Mouse (Mus musculus): ENCODE results near the gene Irgm1. TPM values are rescaled to one million over a fixed set of nuclear protein-coding genes. Genes with fewer than 3 reads are reported as not detected.
"Not testable (repeated sequence)": the region's sequence is repeated elsewhere in the genome, so short reads cannot be mapped to it uniquely, and the experiment has no call there.

Gene Irgm1
- polyA plus RNA-seq, 1 experiment from 2014 or later: 1.1 TPM

GRCm38 (mm10) chr11:48876680-48877079 lies 5.2 kb upstream of the Irgm1 start:
- Histone ChIP-seq H3K4me1 (ENCODE audit: control insufficient read depth, insufficient read depth, low read length) (peaks cover 4% of the 10 kb centered on the region; the same call in 1 of the 2 replicates), H3K27me3 (ENCODE audit: control insufficient read depth, insufficient read depth, low read length) (no peaks in the 10 kb centered on the region), H3K36me3 (ENCODE audit: control insufficient read depth, insufficient read depth, low read length) (no peaks in the 10 kb centered on the region), H3K9me3 (ENCODE audit: control insufficient read depth, low read length) (no peaks in the 10 kb centered on the region), H3K4me3 (ENCODE audit: low read depth, low read length) (no peak overlapping the region), H3K27ac (replicated peaks; ENCODE audit: low read depth, low read length) (no peak overlapping the region), H3K9ac (ENCODE audit: low read length) (no peak overlapping the region), H3K4me2 (ENCODE audit: low read depth, severe bottlenecking) (no peak overlapping the region)
- DNase-seq (ENCODE audit: low spot score): no peak
- 97% methylated on average over 1 of the region's 1 CpGs for WGBS
- no peak for ATAC-seq (ENCODE audit: insufficient number of reproducible peaks, low FRiP score, low TSS enrichment, low read depth)

- DNase-seq (ENCODE audit: low spot score); ATAC-seq (ENCODE audit: insufficient number of reproducible peaks, low FRiP score, low TSS enrichment, low read depth); H3K9me3 ChIP-seq (ENCODE audit: control insufficient read depth, low read length); H3K27ac ChIP-seq (replicated peaks; ENCODE audit: low read depth, low read length); H3K4me2 ChIP-seq (ENCODE audit: low read depth, severe bottlenecking); H3K9ac ChIP-seq (ENCODE audit: low read length); H3K4me1 ChIP-seq (ENCODE audit: control insufficient read depth, insufficient read depth, low read length); H3K27me3 ChIP-seq (ENCODE audit: control insufficient read depth, insufficient read depth, low read length); H3K36me3 ChIP-seq (ENCODE audit: control insufficient read depth, insufficient read depth, low read length); H3K4me3 ChIP-seq (ENCODE audit: low read depth, low read length): not testable (repeated sequence)
- WGBS: 74% methylated on average over 1 of the region's 1 CpGs
These were observed 3.9 kb upstream of the Irgm1 start for GRCm38 (mm10) chr11:48875343-48875837.

- no peak overlapping the region for H3K4me3 ChIP-seq (ENCODE audit: low read depth, low read length)
- DNase-seq (ENCODE audit: low spot score): peak; percentile 71
- H3K27ac ChIP-seq (replicated peaks; ENCODE audit: low read depth, low read length): no peak overlapping the region
- 4% methylated on average over 4 of the region's 4 CpGs for WGBS
- ATAC-seq (ENCODE audit: insufficient number of reproducible peaks, low FRiP score, low TSS enrichment, low read depth): no peak
- H3K9me3 ChIP-seq (ENCODE audit: control insufficient read depth, low read length): no peaks in the 10 kb centered on the region
- no peak overlapping the region for H3K4me2 ChIP-seq (ENCODE audit: low read depth, severe bottlenecking)
- H3K36me3 ChIP-seq (ENCODE audit: control insufficient read depth, insufficient read depth, low read length): no peaks in the 10 kb centered on the region
- H3K9ac ChIP-seq (ENCODE audit: low read length): no peak overlapping the region
- peaks cover 4% of the 10 kb centered on the region; the same call in 1 of the 2 replicates for H3K4me1 ChIP-seq (ENCODE audit: control insufficient read depth, insufficient read depth, low read length)
- H3K27me3 ChIP-seq (ENCODE audit: control insufficient read depth, insufficient read depth, low read length): no peaks in the 10 kb centered on the region
These were observed 3.0 kb upstream of the Irgm1 start for GRCm38 (mm10) chr11:48874465-48874864.

GRCm38 (mm10) chr11:48873591-48874290 lies 2.3 kb upstream of the Irgm1 start:
- H3K9me3 ChIP-seq (ENCODE audit: control insufficient read depth, low read length): no peaks in the 10 kb centered on the region
- DNase-seq (ENCODE audit: low spot score) (no peak), ATAC-seq (ENCODE audit: insufficient number of reproducible peaks, low FRiP score, low TSS enrichment, low read depth) (no peak)
- H3K36me3 ChIP-seq (ENCODE audit: control insufficient read depth, insufficient read depth, low read length): no peaks in the 10 kb centered on the region
- no peak overlapping the region for H3K4me3 ChIP-seq (ENCODE audit: low read depth, low read length)
- H3K27me3 ChIP-seq (ENCODE audit: control insufficient read depth, insufficient read depth, low read length): no peaks in the 10 kb centered on the region
- H3K4me1 ChIP-seq (ENCODE audit: control insufficient read depth, insufficient read depth, low read length): peaks cover 4% of the 10 kb centered on the region; the same call in 1 of the 2 replicates
- 69% methylated on average over 10 of the region's 10 CpGs for WGBS
- H3K4me2 ChIP-seq (ENCODE audit: low read depth, severe bottlenecking): no peak overlapping the region
- no peak overlapping the region for H3K27ac ChIP-seq (replicated peaks; ENCODE audit: low read depth, low read length)
- H3K9ac ChIP-seq (ENCODE audit: low read length): no peak overlapping the region

- Histone ChIP-seq H3K27ac (replicated peaks; ENCODE audit: low read depth, low read length) (no peak overlapping the region), H3K4me3 (ENCODE audit: low read depth, low read length) (no peak overlapping the region), H3K4me2 (ENCODE audit: low read depth, severe bottlenecking) (no peak overlapping the region)
These were observed 1.3 kb upstream of the Irgm1 start for GRCm38 (mm10) chr11:48872695-48873300.

GRCm38 (mm10) chr11:48871817-48872541 lies 496 bp upstream of the Irgm1 start:
- DNase-seq (ENCODE audit: low spot score) (peak; percentile 37), ATAC-seq (ENCODE audit: insufficient number of reproducible peaks, low FRiP score, low TSS enrichment, low read depth) (no peak; the same call in 1 of the 2 replicates)
- H3K9ac ChIP-seq (ENCODE audit: low read length): no peak overlapping the region; the same call in 1 of the 2 replicates
- no peak overlapping the region for H3K27ac ChIP-seq (replicated peaks; ENCODE audit: low read depth, low read length)
- H3K4me2 ChIP-seq (ENCODE audit: low read depth, severe bottlenecking): peak overlapping the region; percentile 61
- H3K9me3 ChIP-seq (ENCODE audit: control insufficient read depth, low read length): no peaks in the 10 kb centered on the region
- peak overlapping the region; percentile 17 for H3K4me3 ChIP-seq (ENCODE audit: low read depth, low read length)
- WGBS: 6% methylated on average over 17 of the region's 17 CpGs
- H3K27me3 ChIP-seq (ENCODE audit: control insufficient read depth, insufficient read depth, low read length): no peaks in the 10 kb centered on the region
- H3K4me1 ChIP-seq (ENCODE audit: control insufficient read depth, insufficient read depth, low read length): peaks cover 4% of the 10 kb centered on the region; the same call in 1 of the 2 replicates
- H3K36me3 ChIP-seq (ENCODE audit: control insufficient read depth, insufficient read depth, low read length): no peaks in the 10 kb centered on the region

More at GRCm38 (mm10) chr11:48872695-48873300, 1.3 kb upstream of the Irgm1 start:
- no peaks in the 10 kb centered on the region for H3K9me3 ChIP-seq (ENCODE audit: control insufficient read depth, low read length)
- no peak for DNase-seq (ENCODE audit: low spot score)
- ATAC-seq (ENCODE audit: insufficient number of reproducible peaks, low FRiP score, low TSS enrichment, low read depth): no peak
- H3K27me3 ChIP-seq (ENCODE audit: control insufficient read depth, insufficient read depth, low read length): no peaks in the 10 kb centered on the region
- 86% methylated on average over 7 of the region's 7 CpGs for WGBS
- no peak overlapping the region for H3K9ac ChIP-seq (ENCODE audit: low read length)
- H3K4me1 ChIP-seq (ENCODE audit: control insufficient read depth, insufficient read depth, low read length): peaks cover 4% of the 10 kb centered on the region; the same call in 1 of the 2 replicates
- H3K36me3 ChIP-seq (ENCODE audit: control insufficient read depth, insufficient read depth, low read length): no peaks in the 10 kb centered on the region

GRCm38 (mm10) chr11:48870781-48871180 lies 702 bp downstream of the Irgm1 start:
- peak overlapping the region; percentile 28 for H3K9ac ChIP-seq (ENCODE audit: low read length)
- H3K27me3 ChIP-seq (ENCODE audit: control insufficient read depth, insufficient read depth, low read length): no peaks in the 10 kb centered on the region
- H3K27ac ChIP-seq (replicated peaks; ENCODE audit: low read depth, low read length): no peak overlapping the region
- H3K9me3 ChIP-seq (ENCODE audit: control insufficient read depth, low read length): no peaks in the 10 kb centered on the region
- DNase-seq (ENCODE audit: low spot score) (no peak), ATAC-seq (ENCODE audit: insufficient number of reproducible peaks, low FRiP score, low TSS enrichment, low read depth) (no peak)
- H3K4me3 ChIP-seq (ENCODE audit: low read depth, low read length): peak overlapping the region; percentile 17
- H3K4me1 ChIP-seq (ENCODE audit: control insufficient read depth, insufficient read depth, low read length): peaks cover 4% of the 10 kb centered on the region; the same call in 1 of the 2 replicates
- peak overlapping the region; percentile 61 for H3K4me2 ChIP-seq (ENCODE audit: low read depth, severe bottlenecking)
- WGBS: 39% methylated on average over 7 of the region's 7 CpGs
- H3K36me3 ChIP-seq (ENCODE audit: control insufficient read depth, insufficient read depth, low read length): no peaks in the 10 kb centered on the region

- H3K4me3 ChIP-seq (ENCODE audit: low read depth, low read length): no peak overlapping the region
- DNase-seq (ENCODE audit: low spot score) (no peak), ATAC-seq (ENCODE audit: insufficient number of reproducible peaks, low FRiP score, low TSS enrichment, low read depth) (no peak)
- 79% methylated on average over 7 of the region's 7 CpGs for WGBS
- peaks cover 4% of the 10 kb centered on the region; the same call in 1 of the 2 replicates for H3K4me1 ChIP-seq (ENCODE audit: control insufficient read depth, insufficient read depth, low read length)
- no peak overlapping the region for H3K9ac ChIP-seq (ENCODE audit: low read length)
- no peaks in the 10 kb centered on the region for H3K36me3 ChIP-seq (ENCODE audit: control insufficient read depth, insufficient read depth, low read length)
- no peak overlapping the region for H3K4me2 ChIP-seq (ENCODE audit: low read depth, severe bottlenecking)
- H3K27me3 ChIP-seq (ENCODE audit: control insufficient read depth, insufficient read depth, low read length): no peaks in the 10 kb centered on the region
- no peaks in the 10 kb centered on the region for H3K9me3 ChIP-seq (ENCODE audit: control insufficient read depth, low read length)
- H3K27ac ChIP-seq (replicated peaks; ENCODE audit: low read depth, low read length): no peak overlapping the region
These were observed 1.9 kb downstream of the Irgm1 start for GRCm38 (mm10) chr11:48869380-48870110.
